Mouse (Mus musculus): ENCODE measurements around the gene Snx15.

GRCm38 (mm10) chr19:6088841-6089240, 39.3 kb downstream of the Snx15 start:
- TF ChIP-seq USF1 (IDR thresholded peaks at IDR 0.05; ENCODE audit: low read depth, low read length) (no peak), POLR2A (IDR thresholded peaks at IDR 0.05; ENCODE audit: low read depth, low read length) (no peak), MAZ (IDR thresholded peaks at IDR 0.05; ENCODE audit: low read depth, low read length) (no peak), ZNF384 (IDR thresholded peaks at IDR 0.05; ENCODE audit: low read depth, low read length) (no peak), CTCF (conservative IDR thresholded peaks at IDR 0.05 in 1 of 2, IDR thresholded peaks at IDR 0.05 in 1 of 2; ENCODE audit: low read depth in 2 of 2, low read length in 2 of 2) (no peak), RCOR1 (conservative IDR thresholded peaks at IDR 0.05; ENCODE audit: low read depth, low read length) (no peak), MAFK (IDR thresholded peaks at IDR 0.05; ENCODE audit: insufficient replicate concordance, low read length) (no peak), SIN3A (IDR thresholded peaks at IDR 0.05; ENCODE audit: low read length) (no peak)

Data from CH12.LX (cell line).